Mouse (Mus musculus) neural tube, embryonic 10.5 days (tissue): Measurements from ENCODE around the gene Nccrp1.
"Not testable (repeated sequence)": the region's sequence is repeated elsewhere in the genome, so short reads cannot be mapped to it uniquely, and the experiment has no call there.

ENCODE experiments used
- DNase-seq: peaks from one replicate; pipeline ENCODE4 v3.0.0-alpha.2; 2017; ENCODE audit warnings: low spot score; ENCODE audit errors: extremely low spot score

Gene Nccrp1

GRCm38 (mm10) chr7:28522536-28522935, 24.5 kb downstream of the Nccrp1 start, which contains the start of gene Ifnl3:
Gene Ifnl3 (plus strand): TSS chr7:28522836.
- DNase-seq, result not testable (repeated sequence)

GRCm38 (mm10) chr7:28511441-28511840, 35.6 kb downstream of the Nccrp1 start:
- DNase-seq, result no peak

- DNase-seq, result not testable (repeated sequence)
Observed at GRCm38 (mm10) chr7:28510405-28510974, 36.6 kb downstream of the Nccrp1 start, which contains the start of gene Ifnl2. Gene Ifnl2 (minus strand): TSS chr7:28510455.

- DNase-seq, result not testable (repeated sequence)
Observed at GRCm38 (mm10) chr7:28509121-28509520, 37.9 kb downstream of the Nccrp1 start.

GRCm38 (mm10) chr7:28505585-28505984, 41.5 kb downstream of the Nccrp1 start:
- no peak for DNase-seq

GRCm38 (mm10) chr7:28495426-28495825, 51.6 kb downstream of the Nccrp1 start:
- DNase-seq, result no peak
